Mouse (Mus musculus): ENCODE results near the gene Iqsec1.

- TF ChIP-seq EP300 (IDR thresholded peaks at IDR 0.05; ENCODE audit: low read depth) (no peak), CTCF (IDR thresholded peaks at IDR 0.05; ENCODE audit: low read depth) (no peak)
Observed at GRCm38 (mm10) chr6:90688003-90688402, 300.5 kb downstream of the Iqsec1 start.
